Mouse (Mus musculus): ENCODE results near the gene Bicra. TPM values are rescaled to one million over a fixed set of nuclear protein-coding genes. Genes with fewer than 3 reads are reported as not detected.
A peak's percentile ranks its signal among the peaks of the same experiment; 100 is the strongest.

The Bicra gene
- polyA plus RNA-seq, 1 experiment from 2014 or later = 8.9 TPM

GRCm38 (mm10) chr7:15956143-15956542 is 91.6 kb downstream of the Bicra start:
- peaks cover 6% of the 10 kb centered on the region; the same call in 1 of the 2 replicates for H3K9me3 ChIP-seq
- H3K36me3 ChIP-seq (replicated peaks) = peaks cover 4% of the 10 kb centered on the region; the same call in 1 of the 2 replicates
- H3K4me1 ChIP-seq = peaks cover 16% of the 10 kb centered on the region
- WGBS = 71% methylated on average over 5 of the region's 5 CpGs
- no peak overlapping the region for H3K27ac ChIP-seq (replicated peaks)
- no peak overlapping the region for H3K4me3 ChIP-seq
- DNase-seq (ENCODE audit: low spot score) = no peak
- peaks cover 17% of the 10 kb centered on the region for H3K27me3 ChIP-seq (replicated peaks; ENCODE audit: low read depth, poor library complexity, severe bottlenecking)

DNA sequence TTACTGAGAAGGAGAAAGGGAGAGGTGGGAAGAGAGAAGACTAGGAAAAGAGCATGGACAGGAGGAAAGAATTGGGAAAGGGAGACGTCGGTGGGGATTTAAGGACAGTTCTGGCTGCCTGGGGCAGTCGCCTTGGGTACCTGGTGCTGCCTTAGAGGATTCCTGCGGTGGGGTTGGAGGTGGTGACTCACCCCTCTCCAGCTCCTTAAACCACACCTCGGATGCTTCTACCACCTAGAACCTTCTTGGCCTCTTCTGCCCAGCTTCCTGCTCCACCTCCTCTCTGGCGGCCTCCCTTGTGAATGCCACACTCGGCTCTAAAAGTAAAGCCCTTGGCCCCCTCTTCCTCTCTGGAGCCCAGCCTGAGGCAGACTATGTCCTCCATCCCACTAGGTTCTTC is 92.2 kb downstream of the Bicra start:
- H3K27me3 ChIP-seq (replicated peaks; ENCODE audit: low read depth, poor library complexity, severe bottlenecking) = peaks cover 17% of the 10 kb centered on the region
- H3K36me3 ChIP-seq (replicated peaks) = peaks cover 6% of the 10 kb centered on the region
- 18% methylated on average over 7 of the region's 7 CpGs for WGBS
- no peak for DNase-seq (ENCODE audit: low spot score)
- no peak overlapping the region; the same call in 1 of the 2 replicates for H3K27ac ChIP-seq (replicated peaks)
- peak overlapping the region; percentile 51 for H3K4me3 ChIP-seq
- H3K9me3 ChIP-seq = peaks cover 6% of the 10 kb centered on the region; the same call in 1 of the 2 replicates
- peaks cover 10% of the 10 kb centered on the region for H3K4me1 ChIP-seq

- 2% methylated on average over 21 of the region's 21 CpGs for WGBS
- Histone ChIP-seq H3K27me3 (replicated peaks; ENCODE audit: low read depth, poor library complexity, severe bottlenecking) (peaks cover 17% of the 10 kb centered on the region), H3K27ac (replicated peaks) (no peak overlapping the region; the same call in 1 of the 2 replicates), H3K36me3 (replicated peaks) (peaks cover 9% of the 10 kb centered on the region), H3K4me1 (peaks cover 8% of the 10 kb centered on the region), H3K9me3 (peaks cover 6% of the 10 kb centered on the region; the same call in 1 of the 2 replicates), H3K4me3 (peak overlapping the region; percentile 51)
- peak; percentile 58 for DNase-seq (ENCODE audit: low spot score)
Measured at GRCm38 (mm10) chr7:15954978-15955443, 92.7 kb downstream of the Bicra start.

GRCm38 (mm10) chr7:15954436-15954835 is 93.3 kb downstream of the Bicra start:
- Histone ChIP-seq H3K4me1 (peaks cover 8% of the 10 kb centered on the region), H3K36me3 (replicated peaks) (peaks cover 11% of the 10 kb centered on the region), H3K27me3 (replicated peaks; ENCODE audit: low read depth, poor library complexity, severe bottlenecking) (peaks cover 17% of the 10 kb centered on the region), H3K9me3 (peaks cover 6% of the 10 kb centered on the region; the same call in 1 of the 2 replicates), H3K4me3 (no peak overlapping the region), H3K27ac (replicated peaks) (no peak overlapping the region)
- 91% methylated on average over 7 of the region's 7 CpGs for WGBS
- DNase-seq (ENCODE audit: low spot score) = no peak

DNA sequence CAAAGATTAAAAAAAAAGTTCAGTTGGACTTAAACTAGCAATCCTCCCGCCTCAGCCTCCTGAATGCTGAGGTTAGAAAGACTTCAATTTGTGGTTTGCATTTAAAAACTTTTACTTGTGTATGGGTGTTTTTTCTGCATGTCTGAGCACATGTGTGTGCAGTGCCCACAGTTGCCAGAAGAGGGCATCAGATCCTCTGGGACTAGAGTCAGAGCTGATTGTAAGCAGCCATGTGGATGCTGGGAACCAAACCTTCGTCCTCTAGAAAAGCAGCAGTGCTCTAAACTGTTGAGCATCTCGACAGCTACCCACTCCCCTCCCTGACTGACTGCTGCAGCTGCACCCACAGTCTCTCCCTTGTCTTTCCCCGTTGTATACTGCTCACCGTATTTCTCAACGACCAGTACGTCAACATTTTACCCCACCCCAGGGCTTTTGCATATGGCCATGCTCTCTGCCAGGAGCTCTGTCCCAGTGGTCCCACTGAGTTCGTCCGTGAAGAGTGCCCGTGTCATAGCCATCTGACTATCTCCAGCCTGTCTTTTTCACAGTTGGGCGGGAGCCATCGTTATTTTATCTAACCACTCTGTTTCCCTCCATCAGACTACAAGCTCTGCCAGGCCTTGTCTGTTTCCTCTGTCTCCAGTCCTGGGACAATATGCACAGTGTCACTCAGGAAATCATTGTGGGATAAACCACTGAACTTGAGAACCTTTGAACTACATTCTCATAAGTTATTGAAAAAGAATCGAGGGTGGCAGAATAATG is 94.2 kb downstream of the Bicra start:
- Histone ChIP-seq H3K36me3 (replicated peaks) (peaks cover 11% of the 10 kb centered on the region), H3K4me1 (peaks cover 13% of the 10 kb centered on the region), H3K9me3 (peaks cover 6% of the 10 kb centered on the region; the same call in 1 of the 2 replicates), H3K4me3 (no peak overlapping the region), H3K27ac (replicated peaks) (no peak overlapping the region), H3K27me3 (replicated peaks; ENCODE audit: low read depth, poor library complexity, severe bottlenecking) (peaks cover 17% of the 10 kb centered on the region)
- WGBS = 92% methylated on average over 13 of the region's 13 CpGs
- DNase-seq (ENCODE audit: low spot score) = no peak

DNA sequence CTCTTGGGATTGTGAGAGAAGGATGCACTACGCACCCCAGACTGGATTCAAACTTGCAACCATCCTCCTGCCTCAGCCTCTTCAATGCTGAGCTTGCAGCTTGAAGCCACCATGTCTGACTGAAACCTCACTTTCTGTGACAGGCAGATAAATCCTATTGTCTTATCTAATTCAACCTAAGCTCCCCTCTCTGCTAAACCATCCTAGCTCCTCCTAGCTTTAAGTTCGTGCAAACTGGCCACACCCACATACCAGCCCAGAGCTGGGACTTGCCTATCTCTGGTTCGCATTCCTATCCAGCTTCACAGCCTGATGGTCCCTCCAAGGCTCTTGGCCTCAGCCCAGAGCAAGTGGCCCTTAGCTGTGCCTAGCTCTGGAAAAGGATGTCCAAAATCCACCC is 95.3 kb downstream of the Bicra start:
- H3K9me3 ChIP-seq = peaks cover 6% of the 10 kb centered on the region; the same call in 1 of the 2 replicates
- H3K4me1 ChIP-seq = peaks cover 21% of the 10 kb centered on the region
- H3K27me3 ChIP-seq (replicated peaks; ENCODE audit: low read depth, poor library complexity, severe bottlenecking) = peaks cover 17% of the 10 kb centered on the region
- no peak for DNase-seq (ENCODE audit: low spot score)
- no peak overlapping the region for H3K4me3 ChIP-seq
- WGBS = 79% methylated on average over 3 of the region's 3 CpGs
- no peak overlapping the region for H3K27ac ChIP-seq (replicated peaks)
- H3K36me3 ChIP-seq (replicated peaks) = peaks cover 9% of the 10 kb centered on the region

- Histone ChIP-seq H3K27ac (replicated peaks) (no peak overlapping the region), H3K4me1 (peaks cover 21% of the 10 kb centered on the region), H3K9me3 (peaks cover 6% of the 10 kb centered on the region; the same call in 1 of the 2 replicates), H3K27me3 (replicated peaks; ENCODE audit: low read depth, poor library complexity, severe bottlenecking) (0 out of 2 replicates have a peak, but pooled peaks cover 2% of the 10 kb centered on the region), H3K36me3 (replicated peaks) (peaks cover 7% of the 10 kb centered on the region), H3K4me3 (no peak overlapping the region)
- no peak for DNase-seq (ENCODE audit: low spot score)
- 85% methylated on average over 15 of the region's 15 CpGs for WGBS
Measured at GRCm38 (mm10) chr7:15950008-15950407, 97.7 kb downstream of the Bicra start.

DNA sequence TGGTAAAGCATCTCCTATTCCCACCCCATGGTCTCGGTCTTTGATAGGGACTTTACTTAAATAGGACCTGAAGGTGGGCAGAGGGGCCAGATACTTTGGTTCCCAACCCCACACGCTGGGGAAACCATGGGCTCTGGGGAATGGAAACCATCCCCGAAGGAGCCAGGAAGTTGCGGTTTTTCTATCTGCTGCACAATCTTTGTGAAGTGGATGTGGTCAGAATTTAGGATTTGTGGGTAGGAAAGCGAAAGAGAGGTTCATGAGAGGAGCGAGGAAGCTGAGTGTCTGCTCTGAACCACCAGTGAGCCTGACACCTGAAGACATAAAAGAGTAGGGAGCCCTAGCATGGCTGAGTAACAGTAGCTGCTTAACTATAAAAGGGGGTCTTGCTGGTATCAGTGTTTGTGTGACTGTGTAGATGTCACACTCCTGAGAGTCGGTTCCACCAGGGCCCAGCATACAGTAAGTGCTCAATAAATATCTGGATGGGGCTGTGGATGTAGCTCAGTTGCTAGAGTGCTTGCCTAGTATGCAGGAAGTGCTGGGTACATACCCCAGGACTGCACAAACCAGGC is 98.4 kb downstream of the Bicra start:
- no peaks in the 10 kb centered on the region for H3K27me3 ChIP-seq (replicated peaks; ENCODE audit: low read depth, poor library complexity, severe bottlenecking)
- 82% methylated on average over 7 of the region's 7 CpGs for WGBS
- DNase-seq (ENCODE audit: low spot score) = no peak
- no peak overlapping the region for H3K4me3 ChIP-seq
- peaks cover 12% of the 10 kb centered on the region for H3K36me3 ChIP-seq (replicated peaks)
- H3K27ac ChIP-seq (replicated peaks) = no peak overlapping the region
- peaks cover 26% of the 10 kb centered on the region for H3K4me1 ChIP-seq
- peaks cover 6% of the 10 kb centered on the region; the same call in 1 of the 2 replicates for H3K9me3 ChIP-seq

DNA sequence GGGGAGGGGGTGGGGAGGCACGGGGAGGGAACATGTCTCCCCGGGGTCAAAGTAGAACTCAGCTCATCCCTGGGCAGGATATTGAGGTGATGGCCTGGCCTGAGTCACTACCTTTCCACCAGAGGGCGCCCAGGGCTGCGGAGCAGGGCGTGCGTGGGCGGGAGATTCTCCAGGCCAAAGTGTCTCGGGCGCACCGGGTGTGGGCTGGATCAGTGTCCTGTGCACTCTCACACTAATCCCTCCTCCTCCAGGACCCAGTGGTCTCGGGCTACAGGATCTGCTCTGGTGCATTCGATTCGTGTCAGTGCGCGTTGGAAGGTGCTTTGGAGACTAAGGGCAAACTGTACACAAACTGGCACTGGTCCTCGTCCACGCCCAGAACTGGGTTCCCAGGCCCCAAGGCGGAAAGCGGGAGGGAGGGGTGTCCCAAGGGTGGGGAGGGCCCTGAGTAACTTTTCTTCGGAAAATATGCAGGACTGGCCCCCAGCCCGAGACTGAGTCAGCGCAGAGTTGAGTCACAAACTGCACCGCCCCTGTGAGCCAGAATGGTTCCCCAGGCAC is 99.3 kb downstream of the Bicra start:
- Histone ChIP-seq H3K36me3 (replicated peaks) (peaks cover 21% of the 10 kb centered on the region), H3K9me3 (peaks cover 3% of the 10 kb centered on the region; the same call in 1 of the 2 replicates), H3K4me3 (peak overlapping the region; percentile 45), H3K27me3 (replicated peaks; ENCODE audit: low read depth, poor library complexity, severe bottlenecking) (no peaks in the 10 kb centered on the region), H3K4me1 (peaks cover 32% of the 10 kb centered on the region), H3K27ac (replicated peaks) (peak overlapping the region; percentile 60)
- WGBS = 6% methylated on average over 23 of the region's 23 CpGs
- peak; percentile 85 for DNase-seq (ENCODE audit: low spot score)

DNA sequence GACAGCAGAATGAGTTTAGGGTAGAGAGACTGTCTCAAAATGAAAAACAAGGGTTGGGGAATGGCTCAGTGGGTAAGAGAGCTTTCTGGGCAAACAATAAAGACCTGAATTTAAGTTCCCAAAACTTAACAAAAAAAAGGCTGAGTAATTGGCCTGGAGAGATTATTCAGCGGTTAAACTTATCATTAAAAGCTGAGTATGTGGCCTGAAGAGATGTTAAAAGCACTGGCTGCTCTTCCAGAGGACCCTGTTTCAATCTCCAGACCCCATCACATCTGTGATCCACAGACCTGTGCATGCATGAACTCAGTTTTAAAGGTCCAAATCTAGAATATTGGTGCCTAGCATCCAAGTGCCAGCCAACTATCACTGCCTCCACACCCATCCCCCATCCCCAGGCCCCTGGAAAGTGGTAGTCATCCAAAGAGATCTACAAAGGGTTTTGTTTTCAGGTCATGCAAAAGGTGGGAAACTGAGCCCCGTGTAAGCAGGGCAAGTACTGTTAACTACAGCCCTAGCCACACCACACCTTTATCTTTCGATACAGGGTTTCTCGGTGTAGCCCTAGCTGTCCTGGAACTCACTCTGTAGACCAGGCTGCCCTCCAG is 100.0 kb downstream of the Bicra start:
- DNase-seq (ENCODE audit: low spot score) = no peak
- peak overlapping the region; percentile 45 for H3K4me3 ChIP-seq
- no peak overlapping the region for H3K27ac ChIP-seq (replicated peaks)

DNA sequence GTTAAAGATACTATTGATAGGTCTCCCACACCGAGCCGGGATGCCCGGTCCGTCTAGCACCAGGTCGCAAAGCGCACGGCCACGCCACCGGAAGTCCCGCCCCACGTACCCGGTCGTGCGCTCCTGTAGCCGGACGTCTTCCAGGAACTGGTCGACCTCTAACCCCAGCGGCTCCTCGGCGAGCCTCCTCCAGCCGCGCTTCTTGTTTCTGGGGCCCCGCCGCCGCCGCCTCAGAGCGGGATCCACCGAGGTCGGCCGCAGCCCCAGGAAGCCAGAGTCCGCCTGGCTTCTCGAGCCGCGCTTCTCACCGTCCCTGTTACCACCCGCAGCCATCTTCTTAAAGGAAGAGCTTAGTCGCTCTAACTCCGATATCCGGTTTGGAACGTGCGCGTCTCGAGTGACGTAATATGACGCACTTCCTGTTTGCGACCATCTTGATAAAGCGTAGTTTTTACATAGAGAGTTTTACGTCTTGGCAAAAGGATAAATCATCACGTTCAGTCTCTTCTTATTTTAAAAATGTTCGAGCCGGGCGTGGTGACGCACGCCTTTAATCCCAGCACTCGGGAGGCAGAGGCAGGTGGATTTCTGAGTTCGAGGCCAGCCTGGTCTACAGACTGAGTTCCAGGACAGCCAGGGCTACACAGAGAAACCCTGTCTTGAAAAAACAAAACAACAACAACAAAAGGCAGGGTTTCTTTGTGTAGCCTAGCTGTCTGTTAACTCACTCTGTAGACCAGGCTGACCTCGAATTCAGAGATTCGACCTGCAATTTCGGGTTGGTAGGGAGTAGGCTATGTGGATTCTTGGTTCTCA is 101.8 kb downstream of the Bicra start, which contains the start of gene Nop53:
TSS of gene Nop53 (minus strand) at position 354 of the 816 bp plus-strand sequence.
- H3K4me1 ChIP-seq = peaks cover 32% of the 10 kb centered on the region
- peak within 1 kb of the TSS; percentile 82 for H3K4me3 ChIP-seq
- peak within 1 kb of the TSS; percentile 95 for H3K27ac ChIP-seq (replicated peaks)
- 1% methylated on average over 59 of the region's 59 CpGs for WGBS
- H3K9me3 ChIP-seq = no peaks in the 10 kb centered on the region
- peaks cover 46% of the 10 kb centered on the region for H3K36me3 ChIP-seq (replicated peaks)
- no peaks in the 10 kb centered on the region for H3K27me3 ChIP-seq (replicated peaks; ENCODE audit: low read depth, poor library complexity, severe bottlenecking)
- DNase-seq (ENCODE audit: low spot score) = peak; percentile 94

More for the DNA sequence above, 100.0 kb downstream of the Bicra start:
- Histone ChIP-seq H3K4me1 (peaks cover 32% of the 10 kb centered on the region), H3K9me3 (no peaks in the 10 kb centered on the region), H3K27me3 (replicated peaks; ENCODE audit: low read depth, poor library complexity, severe bottlenecking) (no peaks in the 10 kb centered on the region), H3K36me3 (replicated peaks) (peaks cover 28% of the 10 kb centered on the region)
- 47% methylated on average over 4 of the region's 4 CpGs for WGBS

Measured in embryonic facial prominence, embryonic 10.5 days (tissue).